Mouse (Mus musculus) heart, embryonic 11.5 days (tissue): ENCODE data around the gene Tmem129. TPM values are rescaled to one million over a fixed set of nuclear protein-coding genes. Genes with fewer than 3 reads are reported as not detected.
A peak's percentile ranks its signal among the peaks of the same experiment; 100 is the strongest.

Experiments
- ATAC-seq: fragments of 200-750 bp; cut with Nextera tagmentation; replicated peaks from 2 replicates; pipeline ENCODE4 v1.8.0; 2017; ENCODE audit warnings: moderate library complexity; ENCODE audit not compliant: insufficient number of reproducible peaks, low FRiP score, low TSS enrichment
- H3K27ac ChIP-seq: fragments of 300-500 bp; sonication (generic); 2 replicates; pipeline ENCODE4 v1.5.1; 2014; ENCODE audit warnings: mild to moderate bottlenecking, low read depth, low read length
- H3K27me3 ChIP-seq: fragments of 300-500 bp; sonication (generic); 2 replicates; pipeline ENCODE4 v1.6.1; 2014; ENCODE audit warnings: mild to moderate bottlenecking, low read length, mixed read lengths; ENCODE audit not compliant: control insufficient read depth, insufficient read depth
- H3K36me3 ChIP-seq: fragments of 300-500 bp; sonication (generic); 2 replicates; pipeline ENCODE4 v1.6.1; 2014; ENCODE audit warnings: mild to moderate bottlenecking, low read length, moderate library complexity, mixed read lengths; ENCODE audit not compliant: control insufficient read depth, insufficient read depth
- H3K4me1 ChIP-seq: fragments of 300-500 bp; sonication (generic); 2 replicates; pipeline ENCODE4 v1.6.1; 2014; ENCODE audit warnings: low read length; ENCODE audit not compliant: control insufficient read depth, insufficient read depth
- H3K4me2 ChIP-seq: fragments of 300-500 bp; sonication (generic); 2 replicates; pipeline ENCODE4 v1.6.1; 2014; ENCODE audit warnings: mild to moderate bottlenecking, moderate library complexity
- H3K4me3 ChIP-seq: fragments of 300-500 bp; sonication (generic); 2 replicates; pipeline ENCODE4 v1.5.1; 2014; ENCODE audit warnings: low read depth, low read length
- H3K9ac ChIP-seq: fragments of 300-500 bp; sonication (generic); 2 replicates; pipeline ENCODE4 v1.6.1; 2014; ENCODE audit warnings: mild to moderate bottlenecking, low read depth, low read length, moderate library complexity
- H3K9me3 ChIP-seq: fragments of 300-500 bp; sonication (generic); replicated peaks from 2 replicates; pipeline ENCODE4 v1.6.1; 2016; ENCODE audit warnings: low read length; ENCODE audit not compliant: control insufficient read depth
- WGBS: fragments of 180-500 bp; shearing (Covaris S2); extraction: QIAGEN DNeasy Blood & Tissue Kit; methylation state at CpG from one replicate; pipeline ENCODE4 v1.1.7; 2014; ENCODE audit not compliant: insufficient replicate concordance; 5-methylcytosine and 5-hydroxymethylcytosine counted together
- polyA plus RNA-seq: library from polyadenylated mRNA; unstranded; fragments of >200 nt; fragmentation: Nextera tagmentation; extraction: Ambion mirVana; gene quantifications from 2 replicates; pipeline ENCODE4 v1.2.1, GENCODE M21; 2014

Tmem129 gene
- 41.5 and 42.3 TPM in 2 replicates for polyA plus RNA-seq

GRCm38 (mm10) chr5:33657787-33658663 is at the start of gene Tmem129, which contains the start of gene Tacc3:
Gene Tmem129 (minus strand): TSS chr5:33658416.
Gene Tacc3 (plus strand): TSS chr5:33658128.
- WGBS, result under 1% methylated on average over 60 of the region's 60 CpGs
- H3K4me2 ChIP-seq, result peak within 1 kb of the TSS; percentile 67
- peaks cover 15% of the 10 kb centered on the region for H3K36me3 ChIP-seq
- H3K4me1 ChIP-seq, result peaks cover 18% of the 10 kb centered on the region
- peak within 1 kb of the TSS; percentile 82 for H3K9ac ChIP-seq
- ATAC-seq, result peak; percentile 96
- no peaks in the 10 kb centered on the region for H3K9me3 ChIP-seq
- peak within 1 kb of the TSS; percentile 95 for H3K27ac ChIP-seq
- peak within 1 kb of the TSS; percentile 54 for H3K4me3 ChIP-seq
- no peaks in the 10 kb centered on the region for H3K27me3 ChIP-seq

DNA sequence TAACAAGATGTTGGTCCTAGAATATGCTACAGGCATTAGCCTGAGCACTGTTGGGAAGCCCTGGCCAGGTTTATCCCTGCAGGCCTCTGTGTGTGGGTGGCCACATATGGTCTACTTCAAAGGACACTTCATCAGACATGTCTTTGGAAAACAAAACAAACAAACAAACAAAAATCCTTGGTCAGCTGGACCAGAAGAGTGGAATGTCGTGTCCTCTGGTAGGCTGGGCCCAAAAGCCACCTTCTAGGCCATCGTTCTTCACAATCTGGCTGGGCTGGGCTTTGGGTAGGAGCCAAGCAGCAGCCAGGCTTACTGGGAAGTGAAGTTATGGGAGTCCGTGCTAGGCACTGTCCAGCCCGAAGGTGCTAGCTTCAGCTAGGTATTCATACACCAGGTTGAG is 48.9 kb upstream of the Tmem129 start:
- H3K36me3 ChIP-seq, result no peaks in the 10 kb centered on the region
- H3K27me3 ChIP-seq, result no peaks in the 10 kb centered on the region
- no peaks in the 10 kb centered on the region for H3K9me3 ChIP-seq
- no peak for ATAC-seq
- WGBS, result 46% methylated on average over 4 of the region's 4 CpGs
- no peak overlapping the region for H3K4me3 ChIP-seq
- no peak overlapping the region for H3K9ac ChIP-seq
- H3K4me2 ChIP-seq, result no peak overlapping the region
- H3K27ac ChIP-seq, result no peak overlapping the region
- H3K4me1 ChIP-seq, result peaks cover 30% of the 10 kb centered on the region

- Histone ChIP-seq H3K27ac (peak overlapping the region; percentile 30; the same call in 1 of the 2 replicates), H3K4me3 (no peak overlapping the region), H3K4me1 (peaks cover 30% of the 10 kb centered on the region), H3K4me2 (no peak overlapping the region), H3K9ac (peak overlapping the region; percentile 49; the same call in 1 of the 2 replicates), H3K36me3 (no peaks in the 10 kb centered on the region), H3K27me3 (no peaks in the 10 kb centered on the region), H3K9me3 (no peaks in the 10 kb centered on the region)
- WGBS, result 86% methylated on average over 1 of the region's 1 CpGs
- no peak for ATAC-seq
Observed at GRCm38 (mm10) chr5:33706350-33706629, 48.1 kb upstream of the Tmem129 start.

- ATAC-seq, result 0 out of 2 replicates have a peak, but pooled peaks have one; percentile 4
- 27% methylated on average over 9 of the region's 9 CpGs for WGBS
- no peaks in the 10 kb centered on the region for H3K9me3 ChIP-seq
- no peaks in the 10 kb centered on the region; the same call in 1 of the 2 replicates for H3K27me3 ChIP-seq
- no peak overlapping the region for H3K4me3 ChIP-seq
- H3K4me1 ChIP-seq, result peaks cover 30% of the 10 kb centered on the region
- H3K4me2 ChIP-seq, result peak overlapping the region; percentile 22
- peak overlapping the region; percentile 30; the same call in 1 of the 2 replicates for H3K27ac ChIP-seq
- H3K36me3 ChIP-seq, result no peaks in the 10 kb centered on the region
- H3K9ac ChIP-seq, result peak overlapping the region; percentile 49
Observed at GRCm38 (mm10) chr5:33705612-33706349, 47.6 kb upstream of the Tmem129 start.

DNA sequence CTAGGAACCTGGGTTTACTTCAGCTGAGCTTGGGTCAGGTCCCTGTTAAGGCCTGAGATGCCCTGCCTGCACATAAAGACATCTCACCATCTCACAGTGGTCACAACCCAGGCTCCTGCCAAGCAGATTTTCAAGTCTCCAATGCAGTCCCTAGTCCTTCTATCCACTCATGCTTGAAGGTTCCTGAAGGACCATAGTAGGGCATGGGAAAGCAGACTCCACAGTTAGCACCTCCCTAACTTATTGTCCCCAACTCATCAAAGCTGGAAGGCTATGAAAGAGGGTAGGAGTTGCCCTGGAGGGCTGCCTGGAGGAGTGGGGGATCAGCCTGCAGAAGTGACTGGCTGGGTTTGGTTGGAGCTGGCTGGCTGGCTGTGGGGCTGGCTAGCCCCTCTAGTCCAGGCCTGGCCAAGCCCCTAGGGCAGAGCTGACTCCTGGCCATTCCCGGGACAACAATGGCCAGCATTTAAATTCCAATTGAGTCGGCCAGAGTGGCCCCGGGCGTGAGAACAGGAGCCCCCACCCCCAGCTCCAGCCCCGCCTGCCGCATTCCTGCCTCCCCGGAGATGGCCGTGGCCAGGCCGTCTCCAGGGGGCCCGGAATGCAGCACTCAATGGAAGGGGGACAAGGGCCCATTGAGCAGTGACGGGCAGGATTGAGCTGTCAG is 46.9 kb upstream of the Tmem129 start:
- 0 out of 2 replicates have a peak, but pooled peaks have one; percentile 11 for ATAC-seq
- Histone ChIP-seq H3K4me2 (peak overlapping the region; percentile 22), H3K9me3 (no peaks in the 10 kb centered on the region), H3K4me1 (peaks cover 37% of the 10 kb centered on the region), H3K9ac (peak overlapping the region; percentile 36; the same call in 1 of the 2 replicates), H3K27ac (0 out of 2 replicates have a peak overlapping the region, but pooled peaks have one; percentile 10), H3K27me3 (peaks cover 4% of the 10 kb centered on the region), H3K4me3 (no peak overlapping the region), H3K36me3 (no peaks in the 10 kb centered on the region)
- WGBS, result 6% methylated on average over 11 of the region's 11 CpGs

DNA sequence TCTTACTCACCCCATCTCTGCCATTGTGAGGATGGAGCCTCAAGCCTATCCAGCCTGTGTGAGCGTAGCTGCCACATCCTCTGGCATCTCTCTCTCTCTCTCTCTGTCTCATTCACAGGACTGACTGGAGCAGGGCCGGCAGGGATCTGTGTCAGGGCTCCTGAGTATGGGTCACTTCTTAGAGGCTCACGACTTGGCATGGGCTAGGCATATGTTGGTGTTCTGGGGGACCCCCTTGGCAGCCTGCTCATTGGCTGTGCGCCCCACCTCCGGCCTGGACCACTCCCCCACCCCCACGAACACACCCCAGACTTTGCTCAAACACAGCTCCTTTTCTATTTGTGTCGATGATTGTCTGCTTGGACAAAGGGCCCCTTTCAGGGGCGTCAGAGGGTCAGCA is 45.8 kb upstream of the Tmem129 start:
- Histone ChIP-seq H3K9me3 (no peaks in the 10 kb centered on the region), H3K4me1 (peaks cover 43% of the 10 kb centered on the region)
- 62% methylated on average over 8 of the region's 8 CpGs for WGBS

GRCm38 (mm10) chr5:33701832-33702231 is 43.6 kb upstream of the Tmem129 start:
- Histone ChIP-seq H3K9ac (no peak overlapping the region), H3K27ac (no peak overlapping the region), H3K4me1 (peaks cover 37% of the 10 kb centered on the region), H3K36me3 (no peaks in the 10 kb centered on the region), H3K9me3 (no peaks in the 10 kb centered on the region), H3K4me2 (no peak overlapping the region), H3K4me3 (no peak overlapping the region), H3K27me3 (peaks cover 12% of the 10 kb centered on the region)
- WGBS, result 72% methylated on average over 11 of the region's 11 CpGs
- no peak for ATAC-seq

More for the DNA sequence above, 45.8 kb upstream of the Tmem129 start:
- Histone ChIP-seq H3K9ac (no peak overlapping the region), H3K27ac (no peak overlapping the region), H3K36me3 (no peaks in the 10 kb centered on the region), H3K27me3 (peaks cover 9% of the 10 kb centered on the region), H3K4me3 (no peak overlapping the region), H3K4me2 (no peak overlapping the region)
- ATAC-seq, result no peak

DNA sequence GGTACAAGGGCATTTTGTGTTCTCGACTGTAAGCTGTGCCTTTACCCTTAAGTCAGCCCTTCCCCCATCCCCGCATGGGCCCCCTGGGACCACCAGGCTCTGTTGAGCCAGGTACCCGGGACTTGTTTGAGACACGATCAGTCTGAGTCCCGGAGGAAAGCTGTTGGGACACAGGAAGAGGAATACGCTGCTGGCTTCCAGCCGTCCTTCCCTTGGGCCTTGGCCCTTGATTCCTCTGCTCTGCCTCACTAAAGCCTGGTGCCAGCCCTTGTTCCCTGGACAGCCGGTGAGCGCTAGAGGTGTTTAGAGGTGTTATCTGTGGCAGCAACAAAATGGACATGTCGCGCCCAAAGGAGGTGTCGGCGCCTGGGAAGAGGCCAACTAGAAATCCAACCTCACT is 41.8 kb upstream of the Tmem129 start:
- no peak overlapping the region for H3K4me3 ChIP-seq
- no peaks in the 10 kb centered on the region for H3K9me3 ChIP-seq
- peaks cover 20% of the 10 kb centered on the region for H3K27me3 ChIP-seq
- peaks cover 35% of the 10 kb centered on the region for H3K4me1 ChIP-seq
- peak overlapping the region; percentile 24; the same call in 1 of the 2 replicates for H3K4me2 ChIP-seq
- H3K27ac ChIP-seq, result no peak overlapping the region
- H3K9ac ChIP-seq, result no peak overlapping the region
- WGBS, result 17% methylated on average over 13 of the region's 13 CpGs
- H3K36me3 ChIP-seq, result no peaks in the 10 kb centered on the region
- no peak for ATAC-seq
